Mouse (Mus musculus) lung, postnatal 36 days (tissue): ENCODE measurements around the gene Abhd4.

Experiments
- DNase-seq: peaks from one replicate; pipeline ENCODE4 v3.0.0; 2022; ENCODE audit warnings: mixed read lengths

The Abhd4 gene

GRCm38 (mm10) chr14:54239002-54239736 lies 14.8 kb upstream of the Abhd4 start:
- peak; percentile 94 for DNase-seq

GRCm38 (mm10) chr14:54240542-54240941 lies 13.4 kb upstream of the Abhd4 start:
- DNase-seq: no peak

GRCm38 (mm10) chr14:54244183-54244582 lies 9.8 kb upstream of the Abhd4 start:
- DNase-seq: no peak

- DNase-seq: no peak
Observed at GRCm38 (mm10) chr14:54246232-54246631, 7.8 kb upstream of the Abhd4 start.

- DNase-seq: peak; percentile 82
Observed at GRCm38 (mm10) chr14:54249326-54249725, 4.7 kb upstream of the Abhd4 start.

GRCm38 (mm10) chr14:54250122-54250521 lies 3.9 kb upstream of the Abhd4 start:
- DNase-seq: no peak

- no peak for DNase-seq
Observed at GRCm38 (mm10) chr14:54254670-54255202, 748 bp downstream of the Abhd4 start.

- DNase-seq: no peak
Observed at GRCm38 (mm10) chr14:54258131-54258670, 4.2 kb downstream of the Abhd4 start.

- DNase-seq: peak; percentile 98
Observed at GRCm38 (mm10) chr14:54259003-54259721, 5.2 kb downstream of the Abhd4 start.

- DNase-seq: no peak
Observed at GRCm38 (mm10) chr14:54259722-54260085, 5.7 kb downstream of the Abhd4 start.

- no peak for DNase-seq
Observed at GRCm38 (mm10) chr14:54260196-54260595, 6.2 kb downstream of the Abhd4 start.

GRCm38 (mm10) chr14:54261386-54261785 lies 7.4 kb downstream of the Abhd4 start:
- DNase-seq: no peak

GRCm38 (mm10) chr14:54262622-54263021 lies 8.6 kb downstream of the Abhd4 start:
- DNase-seq: no peak

GRCm38 (mm10) chr14:54263099-54263498 lies 9.1 kb downstream of the Abhd4 start:
- DNase-seq: no peak

- DNase-seq: no peak
Observed at GRCm38 (mm10) chr14:54264231-54264630, 10.2 kb downstream of the Abhd4 start.

- no peak for DNase-seq
Observed at GRCm38 (mm10) chr14:54265093-54265492, 11.1 kb downstream of the Abhd4 start.

- DNase-seq: no peak
Observed at GRCm38 (mm10) chr14:54265951-54266350, 12.0 kb downstream of the Abhd4 start.

- no peak for DNase-seq
Observed at GRCm38 (mm10) chr14:54267966-54268365, 14.0 kb downstream of the Abhd4 start.

GRCm38 (mm10) chr14:54269566-54269965 lies 15.6 kb downstream of the Abhd4 start:
- no peak for DNase-seq

GRCm38 (mm10) chr14:54270413-54270812 lies 16.4 kb downstream of the Abhd4 start:
- no peak for DNase-seq

- DNase-seq: no peak
Observed at GRCm38 (mm10) chr14:54271976-54272606, 18.1 kb downstream of the Abhd4 start.

GRCm38 (mm10) chr14:54272696-54273095 lies 18.7 kb downstream of the Abhd4 start:
- DNase-seq: no peak

GRCm38 (mm10) chr14:54276446-54276845 lies 22.5 kb downstream of the Abhd4 start:
- DNase-seq: no peak
